Mouse (Mus musculus) midbrain, embryonic 11.5 days (tissue): ENCODE data around the gene 1520401A03Rik. TPM values are rescaled to one million over a fixed set of nuclear protein-coding genes. Genes with fewer than 3 reads are reported as not detected.
A peak's percentile ranks its signal among the peaks of the same experiment; 100 is the strongest.

Experiments
- ATAC-seq: fragments of 200-750 bp; cut with Nextera tagmentation; 2 replicates; pipeline ENCODE4 v1.8.0; 2017; ENCODE audit warnings: moderate TSS enrichment, moderate library complexity; ENCODE audit not compliant: low FRiP score
- DNase-seq: peaks from one replicate; pipeline ENCODE4 v3.0.0; 2015; ENCODE audit warnings: low spot score; ENCODE audit errors: missing footprints
- H3K27ac ChIP-seq: fragments of 300-500 bp; sonication (generic); 2 replicates; pipeline ENCODE4 v1.5.1; 2014; ENCODE audit warnings: low read depth, low read length
- H3K27me3 ChIP-seq: fragments of 300-500 bp; sonication (generic); 2 replicates; pipeline ENCODE4 v1.6.1; 2014; ENCODE audit warnings: mild to moderate bottlenecking, low read length, moderate library complexity, mixed read lengths; ENCODE audit not compliant: control insufficient read depth, insufficient read depth
- H3K36me3 ChIP-seq: fragments of 300-500 bp; sonication (generic); 2 replicates; pipeline ENCODE4 v1.6.1; 2014; ENCODE audit warnings: mild to moderate bottlenecking, low read length, moderate library complexity, mixed read lengths; ENCODE audit not compliant: control insufficient read depth, insufficient read depth
- H3K4me1 ChIP-seq: fragments of 300-500 bp; sonication (generic); 2 replicates; pipeline ENCODE4 v1.6.1; 2014; ENCODE audit warnings: low read length; ENCODE audit not compliant: control insufficient read depth, insufficient read depth
- H3K4me2 ChIP-seq: fragments of 300-500 bp; sonication (generic); 2 replicates; pipeline ENCODE4 v1.6.1; 2014; ENCODE audit warnings: mild to moderate bottlenecking, moderate library complexity
- H3K4me3 ChIP-seq: fragments of 300-500 bp; sonication (generic); 2 replicates; pipeline ENCODE4 v1.5.1; 2014; ENCODE audit warnings: low read depth, low read length
- H3K9ac ChIP-seq: fragments of 300-500 bp; sonication (generic); 2 replicates; pipeline ENCODE4 v1.6.1; 2014; ENCODE audit warnings: low read length
- H3K9me3 ChIP-seq: fragments of 300-500 bp; sonication (generic); 2 replicates; pipeline ENCODE4 v1.6.1; 2016; ENCODE audit warnings: low read length; ENCODE audit not compliant: control insufficient read depth
- WGBS: fragments of 180-500 bp; shearing (Covaris S2); extraction: QIAGEN DNeasy Blood & Tissue Kit; methylation state at CpG from one replicate; pipeline ENCODE4 v1.1.7; 2014; 5-methylcytosine and 5-hydroxymethylcytosine counted together
- polyA plus RNA-seq: library from polyadenylated mRNA; unstranded; fragments of >200 nt; fragmentation: Nextera tagmentation; extraction: Ambion mirVana; gene quantifications from 2 replicates; pipeline ENCODE4 v1.2.1, GENCODE M21; 2014

The 1520401A03Rik gene
- polyA plus RNA-seq, 1 experiment from 2014 or later: not detected

DNA sequence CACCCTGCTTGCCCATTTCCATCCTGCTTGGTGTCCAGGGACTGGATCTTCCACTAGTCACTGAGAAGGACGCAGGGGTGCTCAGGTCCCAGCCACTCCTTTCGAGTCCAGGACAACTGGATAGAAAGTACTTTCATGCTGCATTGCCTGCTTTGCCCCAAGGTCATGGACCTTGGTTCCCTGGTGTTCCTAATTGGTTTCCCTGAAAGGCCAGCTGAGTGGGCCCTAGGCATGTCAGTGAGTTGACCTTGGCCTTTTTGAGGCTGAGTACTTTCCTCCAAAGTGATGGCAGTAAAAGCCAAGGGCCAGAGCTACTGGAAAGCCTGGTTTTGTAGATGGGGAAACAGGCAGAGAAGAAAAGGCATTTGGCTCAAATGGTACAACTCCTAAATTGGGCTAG is 697 bp downstream of the 1520401A03Rik start:
- WGBS: 91% methylated on average over 2 of the region's 2 CpGs
- H3K27me3 ChIP-seq: no peaks in the 10 kb centered on the region
- H3K9ac ChIP-seq: no peak overlapping the region
- DNase-seq (no peak), ATAC-seq (no peak)
- no peaks in the 10 kb centered on the region for H3K36me3 ChIP-seq
- peaks cover 6% of the 10 kb centered on the region; the same call in 1 of the 2 replicates for H3K4me1 ChIP-seq
- no peak overlapping the region for H3K4me2 ChIP-seq
- no peak overlapping the region for H3K27ac ChIP-seq
- H3K9me3 ChIP-seq: no peaks in the 10 kb centered on the region
- H3K4me3 ChIP-seq: no peak overlapping the region

- no peaks in the 10 kb centered on the region for H3K27me3 ChIP-seq
- no peak overlapping the region for H3K9ac ChIP-seq
- no peaks in the 10 kb centered on the region for H3K4me1 ChIP-seq
- DNase-seq (no peak), ATAC-seq (no peak)
- H3K36me3 ChIP-seq: no peaks in the 10 kb centered on the region
- 9% methylated on average over 1 of the region's 1 CpGs for WGBS
- H3K27ac ChIP-seq: no peak overlapping the region
- no peak overlapping the region for H3K4me3 ChIP-seq
- no peak overlapping the region for H3K4me2 ChIP-seq
- no peaks in the 10 kb centered on the region for H3K9me3 ChIP-seq
Observed at GRCm38 (mm10) chr17:23719455-23719854, 3.1 kb downstream of the 1520401A03Rik start.

GRCm38 (mm10) chr17:23717003-23717402 is 5.6 kb downstream of the 1520401A03Rik start:
- Histone ChIP-seq H3K27me3 (no peaks in the 10 kb centered on the region), H3K4me2 (no peak overlapping the region)
- 78% methylated on average over 2 of the region's 2 CpGs for WGBS

GRCm38 (mm10) chr17:23706212-23706611 is 16.4 kb downstream of the 1520401A03Rik start:
- WGBS: 1% methylated on average over 3 of the region's 3 CpGs
- Histone ChIP-seq H3K4me1 (no peaks in the 10 kb centered on the region), H3K27me3 (no peaks in the 10 kb centered on the region; the same call in 1 of the 2 replicates), H3K36me3 (no peaks in the 10 kb centered on the region), H3K27ac (no peak overlapping the region), H3K9me3 (no peaks in the 10 kb centered on the region), H3K9ac (no peak overlapping the region), H3K4me3 (no peak overlapping the region), H3K4me2 (no peak overlapping the region)
- DNase-seq: peak; percentile 95
- peak; percentile 74 for ATAC-seq

More at GRCm38 (mm10) chr17:23717003-23717402, 5.6 kb downstream of the 1520401A03Rik start:
- Histone ChIP-seq H3K4me3 (no peak overlapping the region), H3K4me1 (no peaks in the 10 kb centered on the region), H3K36me3 (no peaks in the 10 kb centered on the region), H3K27ac (no peak overlapping the region), H3K9me3 (no peaks in the 10 kb centered on the region), H3K9ac (no peak overlapping the region)
- ATAC-seq (no peak), DNase-seq (peak; percentile 33)

- WGBS: 68% methylated on average over 7 of the region's 7 CpGs
Observed at GRCm38 (mm10) chr17:23705525-23706104, 17.0 kb downstream of the 1520401A03Rik start.

DNA sequence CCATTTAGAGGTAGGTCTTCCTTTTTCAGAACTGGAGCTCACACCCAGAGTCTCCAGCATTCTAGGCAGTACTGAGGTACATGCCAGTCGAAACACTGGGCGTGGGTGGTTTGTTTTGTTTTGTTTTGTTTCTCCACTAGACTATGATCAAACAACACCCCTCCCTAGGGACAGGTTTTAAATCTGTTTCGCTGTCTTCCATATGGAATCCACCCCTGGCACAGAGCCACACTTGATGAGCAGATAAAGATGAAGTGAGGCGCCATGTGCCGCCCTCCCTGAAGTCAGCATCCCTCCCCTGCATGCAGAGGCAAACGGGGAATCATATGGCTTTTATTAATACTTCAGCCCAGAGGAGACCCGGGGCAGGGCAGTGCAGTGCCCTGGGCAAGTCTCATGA is 17.8 kb downstream of the 1520401A03Rik start:
- Histone ChIP-seq H3K27me3 (peaks cover 6% of the 10 kb centered on the region), H3K4me2 (no peak overlapping the region), H3K4me1 (no peaks in the 10 kb centered on the region), H3K9me3 (no peaks in the 10 kb centered on the region), H3K27ac (no peak overlapping the region), H3K36me3 (no peaks in the 10 kb centered on the region), H3K9ac (no peak overlapping the region), H3K4me3 (no peak overlapping the region)
- no peak for ATAC-seq
- 70% methylated on average over 7 of the region's 7 CpGs for WGBS
- no peak for DNase-seq

More at GRCm38 (mm10) chr17:23705525-23706104, 17.0 kb downstream of the 1520401A03Rik start:
- Histone ChIP-seq H3K4me3 (no peak overlapping the region), H3K4me1 (no peaks in the 10 kb centered on the region), H3K36me3 (no peaks in the 10 kb centered on the region), H3K27me3 (no peaks in the 10 kb centered on the region; the same call in 1 of the 2 replicates), H3K9ac (no peak overlapping the region), H3K9me3 (no peaks in the 10 kb centered on the region), H3K27ac (no peak overlapping the region), H3K4me2 (no peak overlapping the region)
- DNase-seq: no peak
- ATAC-seq: peak; percentile 25; the same call in 1 of the 2 replicates

DNA sequence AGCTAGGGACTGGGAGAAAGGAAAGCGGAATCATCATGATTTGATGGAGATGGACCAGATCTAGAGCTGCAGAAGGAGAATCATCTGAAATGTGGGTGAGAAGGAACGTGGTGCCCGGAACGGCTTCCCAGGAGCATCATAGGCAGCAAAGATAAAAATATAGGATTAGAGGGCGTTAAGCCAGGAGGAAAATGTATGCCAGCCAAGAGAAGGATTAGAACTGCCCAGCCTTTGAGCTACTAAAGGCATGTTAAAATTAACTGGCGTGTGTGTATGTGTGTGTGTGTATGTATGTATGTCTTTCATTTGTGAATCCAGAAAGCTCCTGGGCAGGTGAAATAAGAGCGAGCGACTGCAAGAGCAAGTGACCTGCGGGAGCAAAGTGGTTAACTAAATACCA is 19.3 kb downstream of the 1520401A03Rik start:
- no peak for ATAC-seq
- Histone ChIP-seq H3K9me3 (no peaks in the 10 kb centered on the region), H3K4me3 (no peak overlapping the region), H3K27ac (no peak overlapping the region), H3K9ac (no peak overlapping the region), H3K4me1 (no peaks in the 10 kb centered on the region; the same call in 1 of the 2 replicates), H3K4me2 (no peak overlapping the region), H3K27me3 (peaks cover 18% of the 10 kb centered on the region), H3K36me3 (no peaks in the 10 kb centered on the region)
- no peak for DNase-seq
- 88% methylated on average over 9 of the region's 9 CpGs for WGBS

DNA sequence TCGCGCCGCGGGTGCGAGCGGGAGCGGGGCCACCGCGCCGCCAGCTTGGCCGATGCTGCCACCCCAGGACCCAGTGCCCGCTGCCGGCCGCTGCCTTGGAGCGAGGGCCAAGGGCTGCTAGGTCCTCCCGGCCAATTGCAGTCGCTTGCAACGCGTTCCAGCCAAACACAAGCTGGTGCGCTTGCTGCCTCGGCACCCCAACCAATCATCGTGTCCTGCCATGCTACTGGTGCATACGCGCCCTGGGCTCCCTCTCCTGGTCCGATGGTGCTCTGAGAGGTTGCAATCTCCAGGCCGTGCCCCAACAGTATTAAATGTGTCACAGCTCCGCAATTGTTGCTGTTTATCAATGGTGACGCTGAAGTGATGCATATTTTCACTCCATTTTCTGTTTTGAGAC is 22.5 kb downstream of the 1520401A03Rik start:
- Histone ChIP-seq H3K9ac (peak overlapping the region; percentile 54), H3K27me3 (peaks cover 22% of the 10 kb centered on the region), H3K9me3 (no peaks in the 10 kb centered on the region), H3K4me1 (no peaks in the 10 kb centered on the region; the same call in 1 of the 2 replicates), H3K36me3 (no peaks in the 10 kb centered on the region), H3K4me3 (peak overlapping the region; percentile 67), H3K4me2 (peak overlapping the region; percentile 99), H3K27ac (no peak overlapping the region)
- ATAC-seq: peak; percentile 96
- DNase-seq: peak; percentile 93
- under 1% methylated on average over 21 of the region's 28 CpGs for WGBS

DNA sequence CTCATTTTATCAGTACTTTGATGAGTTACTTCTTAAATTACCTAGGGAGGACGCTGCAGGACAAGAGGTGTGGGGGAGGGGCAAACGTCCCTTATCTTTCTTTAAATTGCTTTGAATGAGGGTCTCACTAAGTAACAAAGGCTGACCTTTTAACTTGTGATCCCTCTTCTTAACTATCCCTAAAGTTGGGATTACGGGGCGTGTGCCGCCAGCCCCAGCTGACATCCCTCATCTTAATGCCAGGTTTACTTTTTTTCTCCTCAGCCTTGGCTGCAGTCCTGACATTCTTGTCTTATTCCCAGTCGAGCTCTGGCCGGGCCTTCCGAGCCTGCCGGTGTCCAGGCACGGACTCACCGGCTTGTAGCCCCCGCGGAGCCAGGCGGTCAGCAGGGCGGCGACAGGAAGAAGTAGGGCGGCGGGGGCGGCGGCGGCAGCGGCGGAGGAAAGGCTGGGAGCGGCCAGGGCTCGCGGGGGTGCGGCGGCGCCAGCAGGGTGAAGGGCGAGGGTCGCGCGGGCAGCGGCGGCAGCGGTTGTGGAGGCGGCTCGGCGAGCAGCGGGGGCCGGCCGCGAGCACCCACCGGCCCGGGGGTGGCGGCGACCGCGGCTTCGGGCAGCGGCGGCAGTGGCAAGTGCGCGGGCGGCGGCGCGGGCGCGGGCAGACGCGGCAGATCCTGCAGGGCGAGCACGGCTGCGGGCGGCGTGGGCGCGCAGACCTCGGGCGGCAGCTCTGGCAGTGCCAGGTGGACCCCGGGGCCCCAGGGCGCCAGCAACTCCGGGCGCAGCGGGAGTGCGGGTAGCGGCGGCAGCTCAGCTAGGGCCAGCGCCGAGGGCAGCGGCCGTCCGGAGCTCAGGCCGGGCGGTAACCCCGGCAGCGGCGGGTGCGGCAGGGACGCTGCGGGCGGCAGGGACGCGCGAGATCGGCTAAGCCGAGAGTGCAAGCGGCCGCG is 23.2 kb downstream of the 1520401A03Rik start:
- H3K27ac ChIP-seq: no peak overlapping the region
- H3K27me3 ChIP-seq: peaks cover 22% of the 10 kb centered on the region
- H3K9me3 ChIP-seq: no peaks in the 10 kb centered on the region
- H3K4me1 ChIP-seq: no peaks in the 10 kb centered on the region; the same call in 1 of the 2 replicates
- DNase-seq: peak; percentile 92
- peak overlapping the region; percentile 54 for H3K9ac ChIP-seq
- H3K4me3 ChIP-seq: peak overlapping the region; percentile 67
- peak overlapping the region; percentile 99 for H3K4me2 ChIP-seq
- H3K36me3 ChIP-seq: no peaks in the 10 kb centered on the region
- ATAC-seq: peak; percentile 79
- WGBS: under 1% methylated on average over 77 of the region's 101 CpGs
